Mouse (Mus musculus): ENCODE measurements around the gene Nelfcd. TPM values are rescaled to one million over a fixed set of nuclear protein-coding genes. Genes with fewer than 3 reads are reported as not detected.

Gene Nelfcd
- total RNA-seq (2023) = 57.0 to 68.9 TPM (median 59.0 TPM) in 4 replicates

DNA sequence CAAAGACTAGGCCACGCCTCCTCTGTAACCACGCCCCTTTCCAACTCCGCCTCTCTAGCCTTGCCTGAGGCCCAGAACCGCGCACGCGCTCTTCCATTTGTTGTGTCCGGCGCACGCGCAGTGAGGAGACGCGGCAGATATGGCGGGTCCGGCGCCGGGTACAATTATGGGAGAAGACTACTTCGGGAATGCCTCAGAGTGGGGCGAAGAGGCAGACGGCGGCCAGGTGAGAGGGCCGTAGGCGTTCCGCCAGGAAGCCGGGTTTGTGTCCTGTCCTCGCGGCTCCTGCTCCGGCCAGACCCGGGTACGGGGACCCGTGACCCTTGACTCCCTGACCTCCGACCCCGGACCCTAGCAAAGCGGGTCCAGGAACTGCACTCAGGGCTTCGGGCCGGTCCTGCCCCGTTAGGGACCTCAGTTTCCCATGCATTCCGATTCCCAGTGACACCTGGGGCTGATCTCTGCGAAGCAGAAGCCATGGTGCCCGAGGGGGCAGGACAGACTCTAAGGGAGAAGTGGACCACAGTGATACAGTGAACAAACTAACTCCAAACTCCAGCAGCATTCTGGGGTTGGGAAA, at the start of gene Nelfcd:
Gene Nelfcd (plus strand): TSS at position 74 of the 580 bp plus-strand sequence.

DNA sequence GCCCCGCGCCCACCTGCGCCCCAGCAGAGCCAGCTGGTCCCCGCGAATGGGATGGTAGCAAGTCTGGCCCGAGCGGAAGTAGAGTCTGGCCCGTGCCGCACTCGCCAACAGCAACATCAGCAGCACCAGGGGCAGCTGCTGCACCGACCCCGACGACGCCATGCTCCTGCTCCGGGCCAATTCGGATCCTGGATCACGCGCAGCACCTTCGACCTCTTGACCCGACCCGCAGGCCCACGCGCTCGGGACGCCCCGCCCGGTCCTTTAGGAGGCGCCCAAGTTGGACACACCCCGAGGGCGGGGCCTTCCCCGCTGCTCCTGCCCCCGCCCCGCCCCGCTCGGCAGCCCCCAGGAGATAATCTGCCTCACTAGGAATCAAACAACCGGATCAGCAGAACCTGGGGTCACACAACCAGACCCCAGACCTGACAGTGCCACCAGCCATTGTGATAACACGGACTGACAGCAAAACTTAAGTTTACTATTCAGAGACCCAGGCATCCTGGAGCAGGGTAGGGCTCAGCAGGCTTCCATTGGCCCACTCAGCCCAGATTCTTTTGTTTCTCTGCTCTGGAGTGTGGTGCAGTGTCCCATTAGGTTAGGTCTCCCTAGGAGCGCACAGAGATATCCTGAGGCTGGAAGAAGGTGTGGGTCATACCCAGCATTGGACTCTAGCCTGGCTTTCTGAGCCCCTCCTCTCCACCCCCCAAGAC, 23.3 kb downstream of the Nelfcd start, which contains the start of gene Ctsz:
Gene Ctsz (minus strand): TSS at position 303 of the 713 bp plus-strand sequence.

DNA sequence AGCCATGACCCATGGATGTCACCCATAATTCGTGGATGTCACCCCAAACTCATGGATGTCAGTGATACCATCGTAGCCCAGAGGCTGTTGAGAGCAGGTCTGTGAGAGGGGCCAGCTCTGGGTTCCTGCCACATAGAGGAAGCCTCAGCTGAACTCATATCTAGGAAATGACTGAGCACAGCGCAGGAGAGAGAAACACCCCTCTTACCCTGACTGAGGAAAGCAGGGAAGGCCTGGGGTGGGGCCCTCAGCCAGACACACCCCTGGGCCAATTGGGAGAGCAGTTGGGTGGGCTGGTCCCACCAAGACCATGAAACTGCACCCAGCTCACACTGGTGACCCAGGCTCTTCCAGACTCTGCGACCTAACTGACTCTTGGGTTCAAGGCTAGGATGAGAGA, 34.7 kb downstream of the Nelfcd start, which contains the start of gene Tubb1:
Gene Tubb1 (plus strand): TSS at position 343 of the 400 bp plus-strand sequence.

DNA sequence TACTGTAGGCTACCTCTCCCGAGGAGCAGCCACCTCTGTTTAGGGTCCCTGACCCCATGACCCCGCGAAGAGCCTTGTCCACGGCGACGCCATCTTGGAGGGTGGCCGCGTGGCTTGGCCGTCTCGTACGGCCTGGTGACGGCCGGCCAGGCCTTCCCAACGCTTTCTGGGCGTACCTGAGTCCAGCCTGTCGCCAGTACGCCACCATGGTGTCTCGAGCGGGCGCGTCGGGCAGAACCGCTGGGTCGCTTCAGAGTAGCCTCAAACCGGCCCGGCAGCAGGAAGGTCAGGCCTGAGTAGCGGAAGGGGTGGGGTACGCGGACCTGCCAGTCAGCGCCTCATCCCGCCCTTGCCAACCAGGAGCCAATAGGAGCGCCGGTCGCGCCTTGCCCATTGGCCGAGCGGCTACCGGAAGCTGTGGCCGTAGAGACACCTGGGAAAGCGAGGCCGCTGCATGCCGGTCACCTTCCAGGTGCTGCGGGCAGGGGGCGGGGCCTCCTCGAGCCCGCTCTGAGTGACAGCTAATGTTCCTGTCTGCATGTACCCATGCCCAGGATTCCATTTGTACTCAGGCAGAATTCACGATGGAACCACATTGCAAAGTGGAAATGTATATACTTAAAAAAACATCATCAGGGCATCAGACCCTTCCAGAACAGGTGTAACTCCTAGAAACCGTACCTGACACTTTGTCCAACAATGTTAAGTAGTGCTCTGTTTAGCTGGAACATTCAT, 48.4 kb downstream of the Nelfcd start, which contains the start of gene Atp5e:
Gene Atp5e (minus strand): TSS at position 317 of the 735 bp plus-strand sequence.

DNA sequence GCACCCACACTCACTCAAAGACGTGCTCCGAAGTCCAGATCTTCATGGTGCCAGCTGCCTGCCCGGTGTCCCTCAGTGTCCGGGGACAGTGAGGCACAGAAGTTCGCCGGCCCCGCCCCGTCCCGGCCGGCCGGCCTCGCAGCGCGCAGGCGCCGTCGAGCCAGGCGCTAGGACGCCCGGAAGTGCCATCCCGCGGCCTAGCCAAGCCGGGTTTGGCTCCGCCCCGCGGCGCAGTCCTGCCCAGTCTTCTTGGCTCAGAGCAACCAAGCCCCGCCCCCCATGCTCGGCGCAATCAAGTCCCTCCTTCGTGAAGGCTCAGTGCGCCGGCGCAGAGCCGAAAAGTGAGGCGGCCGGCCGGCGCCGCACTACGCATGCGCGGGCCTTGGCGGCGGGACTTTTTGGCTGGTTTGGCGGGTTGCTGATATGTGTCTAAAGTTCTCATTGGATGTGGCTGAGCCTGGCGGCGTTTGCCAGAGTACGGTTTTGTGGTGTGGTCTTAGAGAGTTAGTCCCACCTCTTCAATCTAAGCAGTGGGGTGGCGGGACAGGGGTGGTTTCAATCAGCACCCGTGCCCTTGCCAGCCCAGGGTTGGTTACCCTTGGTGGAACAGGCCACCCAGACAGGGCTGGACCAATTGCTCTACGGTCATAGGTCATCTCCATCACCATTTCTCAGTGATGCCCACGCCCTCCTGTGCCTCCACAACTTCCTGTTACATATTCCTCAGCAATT, 57.4 kb downstream of the Nelfcd start, which contains the start of gene Prelid3b:
Gene Prelid3b (minus strand): TSS at position 264 of the 732 bp plus-strand sequence.

Other genes with a start within 250 kb of the Nelfcd start
- gene Gnas, start 131.5 kb upstream of the Nelfcd start, total RNA-seq (2023) = 709 to 764 TPM (median 729 TPM) in 4 replicates
- 0.66 to 1.1 TPM (median 0.67 TPM) in 3 of 4 replicates, not detected in the other for gene Gm20721, start 69.1 kb upstream of the Nelfcd start, total RNA-seq (2023)
- 190 to 209 TPM (median 202 TPM) in 4 replicates for gene Ctsz, start 23.2 kb downstream of the Nelfcd start, total RNA-seq (2023)
- gene Tubb1, start 34.9 kb downstream of the Nelfcd start, total RNA-seq (2023) = 0.42 to 1.6 TPM (median 0.69 TPM) in 4 replicates
- 210 to 245 TPM (median 240 TPM) in 4 replicates for gene Atp5e, start 48.3 kb downstream of the Nelfcd start, total RNA-seq (2023)
- gene Prelid3b, start 57.3 kb downstream of the Nelfcd start, total RNA-seq (2023) = 55.3 to 61.4 TPM (median 57.0 TPM) in 4 replicates
- gene Zfp831, start 227.7 kb downstream of the Nelfcd start, total RNA-seq (2023) = 55.5 to 62.7 TPM (median 56.6 TPM) in 4 replicates

All from B cell, adult 62 days (primary cell).